Mouse (Mus musculus) kidney, postnatal 25 days (tissue): ENCODE results near the gene Ano8.

Source experiments
- DNase-seq, 2 experiments: peaks; one replicate each; pipeline ENCODE4 v3.0.0; 2021; ENCODE audit warnings: mixed read lengths in 2 of 2

Gene Ano8

DNA sequence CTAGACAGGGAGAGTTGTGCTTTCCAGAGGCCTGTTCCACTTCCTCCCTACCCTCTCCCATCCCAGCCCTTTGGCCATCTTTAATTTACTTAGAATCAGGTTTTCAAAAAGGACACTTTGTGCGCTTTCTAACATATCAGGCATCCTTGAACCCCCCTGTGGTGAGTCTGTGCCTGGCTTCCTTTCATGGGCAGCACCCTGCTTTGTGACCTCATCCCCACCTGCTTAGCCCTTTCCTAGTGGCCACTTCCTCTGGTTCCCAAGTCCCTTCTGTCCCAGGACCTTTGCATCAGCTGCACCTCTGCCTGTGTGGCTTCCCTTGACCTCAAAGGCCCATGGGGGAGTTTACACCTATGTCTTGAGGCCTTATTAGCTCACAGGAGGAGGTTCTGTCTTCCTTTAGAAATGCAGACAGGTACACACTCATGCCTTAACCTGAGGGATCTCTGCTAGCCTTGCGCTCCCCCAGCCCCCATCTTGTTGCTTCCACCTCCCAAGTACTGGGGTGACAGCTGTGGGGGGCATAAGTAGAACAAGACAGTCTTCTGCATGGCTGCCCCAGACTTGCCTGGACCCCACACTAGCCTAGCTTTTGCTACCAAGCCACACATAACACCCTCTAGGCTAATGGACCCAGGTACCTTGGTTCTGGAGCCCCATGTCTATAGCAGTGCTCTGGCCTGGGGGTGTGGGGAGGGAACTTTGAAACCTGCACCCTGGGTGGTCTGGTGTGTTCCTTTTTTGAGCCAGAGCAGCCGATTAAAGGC is 15.4 kb downstream of the Ano8 start:
- no peak for DNase-seq

GRCm38 (mm10) chr8:71469411-71469810 is 16.4 kb downstream of the Ano8 start:
- DNase-seq: peak; percentile 41 to 66

DNA sequence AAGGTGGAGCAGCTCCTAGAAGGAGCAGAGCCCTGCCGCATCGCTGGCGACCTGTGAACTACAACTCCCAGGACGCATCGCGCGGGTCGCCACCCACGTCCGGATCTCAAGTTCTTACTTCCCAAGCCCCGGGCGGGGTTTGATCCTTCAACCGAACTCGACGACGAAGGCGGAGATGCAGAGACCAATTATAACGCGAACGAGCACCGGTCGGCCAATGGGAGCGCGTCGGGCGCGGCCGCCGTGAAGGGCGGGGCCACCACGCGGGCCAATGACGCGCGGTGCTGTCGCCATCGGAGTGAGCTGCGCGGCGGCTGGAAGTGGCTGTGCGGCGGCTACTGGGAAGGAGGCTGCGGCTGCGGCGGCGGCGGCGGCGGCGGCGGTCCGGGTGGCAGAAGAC is 16.8 kb downstream of the Ano8 start, which contains the start of gene Dda1:
TSS of gene Dda1 (plus strand) at position 284 of the 400 bp plus-strand sequence.
- peak; percentile 99 to 100 for DNase-seq

DNA sequence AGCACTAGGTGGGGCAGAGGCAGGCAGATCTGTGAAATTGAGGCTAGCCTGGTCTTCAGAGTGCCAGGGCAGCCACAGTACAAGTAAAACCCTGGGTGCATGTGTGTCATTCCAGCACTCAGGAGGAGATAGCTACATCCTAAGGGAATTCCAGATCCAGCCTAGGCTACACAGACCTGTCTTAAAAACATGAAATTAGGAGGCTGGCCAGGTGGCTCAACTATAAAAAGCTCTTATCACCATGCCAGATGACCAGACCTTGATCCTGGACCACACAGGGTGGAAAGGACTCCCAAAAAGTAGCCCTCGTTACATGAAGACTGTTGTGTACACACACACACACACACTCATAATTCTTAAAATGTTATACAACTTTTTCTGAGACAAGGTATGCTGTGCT is 17.8 kb downstream of the Ano8 start:
- no peak for DNase-seq

DNA sequence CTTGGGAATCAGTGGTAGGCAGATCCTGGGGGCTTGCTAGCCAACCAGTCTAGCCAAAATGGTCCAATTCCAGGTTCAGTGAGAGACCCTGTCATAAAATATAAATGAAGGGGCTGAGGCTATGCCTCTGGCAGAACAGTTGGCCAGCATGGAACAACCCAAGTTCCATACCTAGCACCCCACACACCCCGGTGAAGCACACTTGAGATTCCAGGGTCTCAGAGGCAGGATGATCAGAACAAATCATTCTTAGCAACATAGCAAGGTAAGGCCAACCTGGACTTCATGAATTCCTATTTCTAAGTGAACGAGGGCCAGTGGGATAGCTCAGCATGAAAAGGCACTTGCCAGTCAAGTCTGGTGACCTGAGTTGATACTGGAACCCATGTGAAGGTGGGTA is 18.6 kb downstream of the Ano8 start:
- no peak for DNase-seq

DNA sequence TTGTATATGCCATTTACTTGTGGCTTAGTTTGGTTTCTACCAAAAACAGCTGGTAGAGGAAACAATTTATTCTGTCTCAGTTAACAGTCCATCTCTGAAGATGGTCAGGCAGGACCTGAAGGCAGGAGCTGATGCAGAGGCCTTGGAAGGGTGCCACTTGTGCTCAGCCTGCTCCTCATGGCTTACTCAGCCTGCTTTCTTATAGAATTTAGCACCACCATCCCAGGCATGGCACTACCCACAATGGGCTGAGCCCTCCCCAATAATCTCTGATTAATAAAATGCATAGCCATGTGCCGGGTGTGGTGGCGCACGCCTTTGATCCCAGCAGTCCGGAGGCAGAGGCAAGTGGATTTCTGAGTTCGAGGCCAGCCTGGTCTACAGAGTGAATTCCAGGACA is 19.6 kb downstream of the Ano8 start:
- DNase-seq: no peak

- DNase-seq: no peak
Observed at GRCm38 (mm10) chr8:71465733-71466132, 20.0 kb downstream of the Ano8 start.

DNA sequence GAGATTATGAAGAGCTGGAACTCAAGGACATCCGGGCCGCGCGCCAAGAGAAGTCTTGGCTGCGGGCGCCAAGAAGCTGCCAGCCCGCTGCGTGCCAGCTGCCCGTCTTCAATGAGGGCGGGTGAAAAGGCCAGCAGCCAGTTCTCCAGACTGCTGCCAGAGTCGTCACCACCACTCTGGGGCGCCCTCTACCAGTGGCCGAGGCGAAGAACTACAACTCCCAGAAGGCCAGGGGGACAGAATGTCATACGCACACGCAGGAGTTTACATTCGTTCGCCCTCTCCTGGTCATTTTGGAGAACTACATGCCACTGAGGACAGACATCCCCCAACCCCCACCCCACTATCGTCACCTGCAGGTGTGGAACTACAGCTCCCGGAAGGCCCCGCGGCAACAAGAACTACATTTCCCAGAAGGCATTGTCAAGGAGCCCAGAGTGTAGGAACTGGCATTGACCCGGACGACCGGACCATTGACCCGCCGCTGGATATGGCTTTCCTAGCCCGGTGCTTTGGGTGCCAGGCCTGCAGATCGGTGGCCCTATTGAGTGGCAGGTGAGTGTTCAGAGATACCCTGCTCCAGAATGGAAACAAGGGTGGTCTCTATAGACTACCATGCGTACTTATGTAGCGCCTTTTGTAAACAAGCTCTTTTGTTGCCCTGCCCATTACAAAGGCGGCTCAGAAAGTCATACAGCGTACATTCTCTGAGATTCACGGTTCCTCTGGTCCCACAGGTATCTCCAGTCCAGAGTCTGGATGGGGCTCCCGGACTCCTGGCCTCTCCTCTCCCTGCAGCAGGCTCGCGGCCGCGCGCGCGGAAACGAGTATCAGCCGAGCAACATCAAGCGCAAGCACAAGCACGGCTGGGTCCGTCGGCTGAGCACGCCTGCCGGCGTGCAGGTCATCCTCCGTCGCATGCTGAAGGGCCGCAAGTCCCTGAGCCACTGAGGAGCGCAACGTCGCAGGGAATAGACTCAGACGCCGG is 21.0 kb downstream of the Ano8 start, which contains the start of gene Mrpl34:
TSS of gene Mrpl34 (plus strand) at position 447 of the 988 bp plus-strand sequence.
- DNase-seq: peak; percentile 99

GRCm38 (mm10) chr8:71463188-71464033 is 22.4 kb downstream of the Ano8 start, which contains the start of gene Abhd8:
Gene Abhd8 (minus strand): TSS chr8:71463655.
- peak; percentile 98 for DNase-seq

DNA sequence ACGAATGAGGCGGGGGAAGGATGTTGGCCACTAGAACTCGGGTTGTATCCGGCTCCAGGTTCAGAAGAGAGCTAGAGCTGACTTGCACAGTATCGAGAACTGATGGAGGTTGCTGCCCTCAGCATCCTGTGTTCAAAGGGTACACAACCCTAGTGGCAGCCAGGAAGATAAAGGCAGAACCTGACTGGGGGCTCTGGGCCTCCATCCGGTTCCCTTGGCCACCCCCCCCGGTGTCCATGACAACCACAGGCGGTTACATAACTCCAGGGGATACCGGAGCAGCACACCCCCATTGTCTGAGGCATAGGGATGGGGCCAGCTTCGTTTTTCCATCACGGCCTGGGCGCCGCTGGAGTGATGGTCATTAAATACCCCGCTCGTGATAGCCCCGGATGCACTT is 23.0 kb downstream of the Ano8 start:
- peak in 1 of 2 experiments; percentile 69 for DNase-seq

GRCm38 (mm10) chr8:71462191-71462590 is 23.6 kb downstream of the Ano8 start:
- DNase-seq: no peak

GRCm38 (mm10) chr8:71461152-71461840 is 24.5 kb downstream of the Ano8 start:
- DNase-seq: peak in 1 of 2 experiments; percentile 46

DNA sequence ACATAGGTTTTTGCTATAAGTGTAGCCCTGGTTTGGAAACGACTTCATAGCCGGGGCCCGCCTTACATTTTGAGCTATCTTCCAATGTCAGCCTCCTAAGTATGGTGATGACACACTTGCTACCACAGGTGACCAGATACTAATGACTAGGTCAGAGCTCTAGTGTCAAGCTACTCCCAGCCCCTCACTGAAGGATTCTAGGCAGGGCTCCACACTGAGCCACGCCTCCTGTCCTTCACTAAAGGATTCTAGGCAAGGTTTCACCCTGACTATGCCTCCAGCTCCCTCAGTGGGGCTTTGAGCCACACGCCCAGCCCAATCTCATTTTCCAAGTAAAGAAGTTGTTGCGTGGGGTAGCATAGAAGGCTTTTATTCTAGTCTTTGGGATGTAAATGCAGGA is 25.0 kb downstream of the Ano8 start:
- DNase-seq: no peak

- no peak for DNase-seq
Observed at GRCm38 (mm10) chr8:71457659-71458270, 28.0 kb downstream of the Ano8 start.

DNA sequence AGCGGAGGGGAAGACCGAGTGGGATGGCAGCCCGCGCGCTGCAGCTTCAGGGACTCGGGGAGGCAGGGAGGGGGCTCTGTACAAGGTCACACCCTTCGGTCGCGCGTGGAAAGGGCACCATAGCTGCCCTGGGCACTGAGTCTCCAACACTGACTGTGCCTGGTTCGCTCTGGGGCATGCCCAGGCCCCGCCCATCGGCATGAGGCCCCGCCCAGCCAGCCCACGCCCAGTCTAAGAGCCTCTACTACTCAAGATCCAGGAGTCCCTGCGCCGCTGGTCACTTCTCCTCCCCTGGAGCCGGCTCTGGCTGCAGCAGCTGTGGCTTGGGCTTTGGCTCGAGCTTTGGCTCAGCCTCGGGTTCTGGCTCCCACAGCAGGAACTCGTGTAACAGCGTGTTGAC is 28.9 kb downstream of the Ano8 start:
- no peak for DNase-seq

DNA sequence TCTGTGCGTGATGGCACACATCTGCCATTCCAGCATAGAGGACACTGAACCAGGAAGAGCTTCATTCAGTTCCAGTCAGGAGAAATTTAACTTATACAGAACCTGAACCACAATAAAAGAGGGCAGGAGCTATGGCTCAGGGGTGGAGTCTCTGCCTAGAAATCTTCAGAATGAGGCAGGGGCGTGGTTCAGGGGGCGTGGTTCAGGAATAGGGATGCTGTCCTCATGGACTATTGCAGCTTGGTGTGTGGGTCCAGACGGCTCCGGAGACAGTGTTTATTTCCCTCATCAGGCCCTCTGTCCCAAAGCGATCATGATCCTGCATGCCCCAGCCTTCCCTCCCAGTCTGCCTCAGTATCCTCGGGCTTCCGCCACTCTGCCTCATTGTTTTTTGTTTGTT is 31.1 kb downstream of the Ano8 start:
- no peak for DNase-seq

GRCm38 (mm10) chr8:71452669-71453068 is 33.1 kb downstream of the Ano8 start:
- no peak for DNase-seq

GRCm38 (mm10) chr8:71451777-71452176 is 34.0 kb downstream of the Ano8 start:
- DNase-seq: no peak

- no peak for DNase-seq
Observed at GRCm38 (mm10) chr8:71451337-71451736, 34.4 kb downstream of the Ano8 start.

DNA sequence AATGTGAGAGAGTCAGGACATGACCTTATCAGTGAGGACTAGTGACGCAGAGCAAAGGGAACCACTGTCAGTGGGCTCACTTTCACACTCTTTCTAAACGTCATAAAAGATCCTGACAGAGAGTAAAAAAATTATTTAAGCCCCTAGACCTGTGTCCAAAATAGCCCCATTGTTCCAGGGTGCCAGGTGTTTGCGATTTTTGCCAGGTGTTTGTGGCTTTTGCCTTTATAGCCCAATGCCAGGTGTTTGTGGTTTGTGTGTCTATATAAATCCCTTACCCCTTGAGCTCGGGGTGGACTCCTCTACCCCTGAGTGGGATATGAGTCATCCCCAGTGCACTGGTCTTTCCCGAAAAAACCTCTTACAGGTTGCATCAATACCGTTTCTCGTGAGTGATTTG is 40.7 kb downstream of the Ano8 start:
- no peak for DNase-seq

DNA sequence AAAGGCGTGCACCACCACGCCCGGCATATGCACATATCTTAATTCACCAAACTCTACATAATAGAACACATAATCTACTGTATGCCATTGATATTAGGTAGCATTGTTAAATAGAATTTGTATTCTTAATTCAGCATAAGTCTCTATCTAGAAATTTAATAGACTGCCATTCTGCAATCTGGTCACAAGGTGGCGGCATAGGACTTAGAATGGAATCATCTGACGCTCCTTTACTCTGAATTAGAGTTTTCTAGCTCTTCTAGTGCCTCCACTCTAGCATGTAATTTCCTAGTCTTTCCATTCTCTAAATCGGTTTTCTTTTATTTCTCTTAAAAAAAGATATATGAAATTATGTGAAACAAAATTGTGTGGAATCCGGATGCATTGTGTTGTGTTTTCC is 44.4 kb downstream of the Ano8 start:
- DNase-seq: peak in 1 of 2 experiments; percentile 37
